Mouse (Mus musculus): Measurements from ENCODE around the gene Miox. TPM values are rescaled to one million over a fixed set of nuclear protein-coding genes. Genes with fewer than 3 reads are reported as not detected.

Miox gene
- total RNA-seq, 4 experiments from 2014 or later = not detected

DNA sequence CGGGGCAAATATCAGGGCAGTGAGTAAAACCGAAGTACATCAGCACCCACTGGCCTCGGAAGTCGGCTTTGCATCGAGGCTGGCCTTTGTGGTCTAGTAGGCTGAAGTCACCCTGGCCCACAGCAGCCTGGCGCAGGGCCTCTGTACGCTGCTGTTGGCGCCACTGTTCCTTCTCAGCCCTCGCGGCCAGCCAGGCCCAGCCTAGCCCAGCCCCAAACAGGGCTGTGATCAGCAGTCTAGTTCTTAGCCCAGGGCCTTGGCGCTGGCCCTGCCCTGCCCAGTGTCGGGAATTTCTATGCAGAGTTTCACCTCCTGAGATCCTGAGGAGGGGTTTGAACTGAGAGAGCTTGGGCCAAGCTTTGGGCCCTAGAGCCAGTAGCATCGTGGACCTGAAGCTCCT, 37.9 kb downstream of the Miox start:
- DNase-seq (ENCODE audit: low spot score) = no peak

DNA sequence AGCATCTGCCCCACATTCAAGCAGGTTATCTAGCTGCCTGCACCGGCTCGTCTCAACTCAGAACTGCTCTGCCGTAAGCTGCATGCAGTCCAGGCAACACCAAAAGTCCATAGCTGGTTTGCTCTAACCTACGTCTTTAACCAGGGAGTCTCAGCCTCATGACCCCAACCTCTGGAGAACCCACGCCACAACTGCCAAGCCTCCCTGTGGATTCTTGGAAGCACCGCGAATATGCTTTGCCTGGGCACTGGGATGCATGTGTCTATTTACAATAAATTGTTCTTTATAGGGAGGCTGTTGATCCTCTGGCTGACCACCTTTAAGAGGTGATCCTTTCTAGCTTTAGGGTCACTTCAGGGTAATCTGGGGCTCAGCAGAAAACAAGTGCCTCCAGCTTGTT, 38.3 kb downstream of the Miox start:
- no peak for DNase-seq (ENCODE audit: low spot score)

DNA sequence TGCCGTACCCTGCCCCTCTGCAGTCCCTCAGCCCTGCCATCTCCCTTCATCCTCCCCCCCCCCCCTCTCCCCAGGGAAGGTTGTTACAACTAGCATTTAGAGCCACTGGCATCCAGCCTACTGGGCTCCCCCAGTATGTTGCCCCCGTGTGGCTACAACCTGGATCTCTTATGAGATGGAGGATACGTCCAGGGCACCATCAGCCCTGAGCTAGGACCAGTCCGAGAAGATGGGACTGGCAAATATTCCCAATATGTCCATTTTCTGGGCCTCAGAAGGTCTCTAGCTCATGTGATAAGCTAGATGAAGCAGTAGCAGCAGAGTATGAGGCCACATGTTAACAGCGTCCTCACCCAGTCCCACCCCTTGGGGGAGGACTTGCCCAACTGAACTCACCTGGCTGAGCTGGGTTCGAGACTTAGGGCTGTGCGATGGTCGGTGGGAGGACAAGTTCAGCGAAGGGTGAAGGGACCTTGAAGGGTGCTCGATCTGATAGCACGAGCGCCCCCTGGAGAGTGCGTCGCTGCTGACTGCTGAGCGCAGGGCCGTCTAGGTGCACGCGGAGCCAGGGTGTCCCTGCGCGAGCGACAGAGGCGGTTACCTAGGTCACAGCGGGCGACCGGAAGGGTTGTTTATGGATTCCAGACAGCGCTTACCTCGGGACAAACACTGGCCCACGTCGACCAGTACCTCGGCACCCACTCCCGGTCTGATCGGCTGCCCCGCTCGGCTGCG, 39.0 kb downstream of the Miox start:
- peak; percentile 83 for DNase-seq (ENCODE audit: low spot score)

DNA sequence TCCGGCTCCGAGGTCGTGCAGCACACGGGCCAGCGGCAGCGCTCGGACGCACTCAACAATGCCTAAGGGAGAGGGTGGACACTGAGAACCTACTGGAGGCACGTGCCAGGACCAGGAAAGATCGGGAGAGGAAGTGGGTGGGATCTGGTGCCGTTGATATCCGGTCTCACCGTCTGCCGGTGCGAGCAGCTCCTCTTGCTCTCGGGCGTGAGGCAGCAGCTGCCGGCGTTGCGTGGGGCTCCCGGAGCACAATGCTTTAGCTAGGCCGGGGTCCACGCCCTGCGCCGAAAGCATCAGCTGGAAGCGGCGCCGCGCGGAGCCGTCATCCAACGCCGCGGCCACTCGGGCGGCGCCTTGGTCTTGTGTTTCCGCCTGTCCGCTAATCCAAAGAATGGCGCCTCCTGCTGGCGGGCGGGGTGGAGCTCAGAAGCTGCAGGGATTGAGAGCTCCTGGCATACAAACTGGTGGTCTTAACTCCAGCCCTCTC, 39.6 kb downstream of the Miox start, which contains the start of gene Sco2:
Gene Sco2, minus strand, starts transcription at position 85 of the 487 bp plus-strand sequence.
- DNase-seq (ENCODE audit: low spot score) = peak; percentile 89

DNA sequence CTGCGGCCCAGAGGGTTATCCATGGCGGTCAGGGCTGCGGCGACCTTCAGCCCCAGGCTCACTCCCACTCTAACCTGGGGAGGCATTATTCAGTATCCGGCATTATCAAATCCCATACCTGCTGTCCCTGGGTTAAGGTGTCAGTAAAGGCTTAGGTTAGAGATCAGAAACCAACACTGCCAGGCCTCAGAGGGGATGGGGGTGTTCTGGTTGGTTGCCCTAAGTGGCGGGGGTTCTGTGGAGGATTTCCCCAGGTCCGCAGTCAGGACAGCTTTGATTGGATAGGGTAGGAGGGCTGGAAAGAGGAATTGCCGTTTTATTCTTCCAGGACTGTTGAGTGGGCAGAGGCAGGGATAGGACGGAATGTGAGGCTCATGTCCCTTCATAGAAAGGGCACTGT, 40.1 kb downstream of the Miox start:
- DNase-seq (ENCODE audit: low spot score) = no peak

DNA sequence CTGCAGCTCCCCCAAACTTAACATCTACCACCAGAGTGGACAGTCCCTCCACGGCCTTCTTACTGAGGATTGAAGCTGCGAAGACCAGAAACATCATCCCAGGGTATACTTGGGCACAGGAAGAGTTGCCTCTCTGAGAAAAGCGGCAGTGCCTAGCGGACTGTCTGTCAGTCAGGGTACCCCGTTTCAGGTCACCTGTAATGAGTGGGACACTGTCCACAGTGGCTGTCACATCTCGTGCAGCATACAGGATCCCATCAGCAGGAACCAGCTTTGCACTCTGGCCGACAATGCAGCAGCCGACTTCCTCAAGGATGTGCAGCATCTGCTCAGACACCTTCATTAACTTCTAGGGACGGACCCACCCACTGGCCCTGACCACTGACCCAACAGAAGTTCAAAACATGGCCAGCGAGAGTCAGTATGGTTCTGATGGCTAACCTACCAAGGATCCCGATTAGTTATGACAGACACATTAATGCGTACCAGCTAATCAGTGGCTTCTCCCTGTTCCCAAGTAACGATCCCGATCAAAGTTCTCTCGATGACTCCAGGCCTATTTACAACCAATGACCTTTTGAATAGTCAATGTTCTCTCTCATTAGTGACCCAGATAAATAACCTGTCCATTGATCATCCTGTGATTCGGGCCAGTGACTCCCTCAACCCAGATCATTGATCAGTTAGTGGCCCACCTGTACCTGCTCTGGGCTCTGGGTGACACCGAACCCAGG, 40.8 kb downstream of the Miox start:
- no peak for DNase-seq (ENCODE audit: low spot score)

DNA sequence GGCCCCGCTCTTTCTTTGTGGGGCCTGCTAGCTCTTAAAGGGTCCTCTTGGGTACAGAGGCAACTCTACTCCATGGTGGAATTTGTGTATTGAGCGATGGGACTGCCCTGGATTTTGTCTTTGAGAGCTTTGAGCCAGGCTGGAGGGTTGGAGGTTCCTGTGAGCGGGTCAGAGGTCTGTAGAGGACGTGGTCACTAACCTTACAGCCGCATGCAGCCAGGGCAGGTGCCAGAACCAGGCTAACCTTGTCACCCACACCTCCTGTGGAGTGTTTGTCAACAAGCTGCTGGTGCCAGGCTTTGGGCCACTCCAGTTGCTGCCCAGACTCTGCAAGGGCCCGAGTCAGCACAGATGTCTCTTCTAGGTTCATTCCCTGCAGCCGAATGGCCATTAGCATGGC, 41.8 kb downstream of the Miox start:
- DNase-seq (ENCODE audit: low spot score) = no peak

DNA sequence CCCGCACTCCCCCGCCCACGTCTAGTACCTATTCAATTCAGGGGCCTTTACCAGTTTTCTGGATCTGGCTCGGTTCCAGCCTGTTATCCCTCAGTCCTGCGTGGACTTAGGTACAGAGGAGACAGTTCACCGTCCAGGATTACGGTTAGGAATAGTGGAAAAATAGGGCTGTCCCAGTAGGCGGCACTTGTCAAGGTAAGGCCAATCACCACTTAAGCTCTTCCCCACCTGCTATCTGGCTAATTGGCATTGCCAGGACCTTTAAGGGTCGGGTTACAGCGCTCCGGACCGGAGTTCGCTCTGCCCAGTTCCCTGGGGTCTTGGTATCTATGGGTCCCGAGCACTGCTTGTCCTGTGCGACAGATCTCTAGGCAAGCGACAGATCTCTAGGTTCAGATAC, 42.8 kb downstream of the Miox start, which contains the start of gene Tymp:
Gene Tymp, minus strand, starts transcription at position 83 of the 400 bp plus-strand sequence.
- DNase-seq (ENCODE audit: low spot score) = no peak

DNA sequence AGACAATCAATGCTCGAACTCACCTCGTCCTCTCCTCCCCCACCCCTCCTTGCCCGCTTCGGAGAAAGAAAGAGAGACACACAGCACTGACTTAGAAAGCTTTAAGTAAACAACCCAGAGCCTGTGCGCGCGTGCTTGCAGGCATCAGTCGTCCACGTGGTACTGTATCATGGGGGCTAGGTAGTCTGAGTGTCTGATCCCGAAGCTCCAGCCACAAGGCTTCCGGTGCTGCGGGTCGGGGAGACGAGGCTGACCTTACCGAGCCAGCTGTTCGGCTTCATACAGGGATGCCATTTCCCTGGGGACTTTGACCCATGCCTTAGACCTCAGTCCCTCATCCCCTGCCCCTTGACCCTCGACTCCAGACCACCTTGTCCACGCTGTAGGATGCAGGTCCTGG, 43.2 kb downstream of the Miox start:
- no peak for DNase-seq (ENCODE audit: low spot score)

DNA sequence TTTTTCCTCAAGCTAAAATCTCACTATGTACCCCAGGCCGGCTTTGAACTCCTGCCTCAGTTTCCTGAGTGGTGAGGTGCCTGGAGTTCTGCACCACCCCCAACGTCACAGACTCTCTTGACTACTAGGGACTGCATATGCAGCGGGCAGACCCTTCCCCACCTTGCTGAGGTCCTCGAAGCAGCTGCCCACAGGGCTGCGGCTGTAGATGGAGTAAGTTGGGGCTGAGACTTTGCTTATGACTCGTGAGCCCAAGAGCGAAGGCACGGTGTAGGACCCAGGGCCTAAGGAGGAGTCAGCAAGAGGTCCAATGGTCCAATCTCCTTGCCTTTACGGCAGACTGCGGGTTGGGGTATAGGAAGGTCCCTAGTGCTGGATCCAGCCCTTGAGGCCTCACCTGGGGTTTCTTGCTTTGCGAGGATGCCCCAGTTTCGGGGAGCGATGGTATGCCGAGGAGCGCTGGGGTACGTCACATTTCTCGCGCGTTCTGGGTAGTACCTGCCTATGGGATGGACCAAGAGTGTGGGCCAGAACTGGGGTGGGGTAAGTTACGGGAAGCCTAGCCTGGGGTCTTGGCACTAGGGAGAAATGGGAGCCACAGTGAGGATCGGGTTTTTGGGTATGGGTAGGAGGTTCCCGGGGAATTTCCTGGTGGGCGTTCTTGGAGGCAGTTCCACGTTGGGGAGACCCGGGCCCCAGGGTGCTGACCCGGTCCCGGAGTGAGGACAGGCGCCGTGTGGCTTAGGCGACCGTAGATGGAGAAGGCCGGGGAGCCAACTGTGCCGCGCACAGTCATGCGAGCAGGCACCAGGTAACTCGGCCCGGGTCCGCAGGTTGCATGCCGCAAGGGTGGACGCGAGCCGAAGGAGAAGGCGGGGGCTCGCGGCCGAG, 44.0 kb downstream of the Miox start:
- DNase-seq (ENCODE audit: low spot score) = no peak

DNA sequence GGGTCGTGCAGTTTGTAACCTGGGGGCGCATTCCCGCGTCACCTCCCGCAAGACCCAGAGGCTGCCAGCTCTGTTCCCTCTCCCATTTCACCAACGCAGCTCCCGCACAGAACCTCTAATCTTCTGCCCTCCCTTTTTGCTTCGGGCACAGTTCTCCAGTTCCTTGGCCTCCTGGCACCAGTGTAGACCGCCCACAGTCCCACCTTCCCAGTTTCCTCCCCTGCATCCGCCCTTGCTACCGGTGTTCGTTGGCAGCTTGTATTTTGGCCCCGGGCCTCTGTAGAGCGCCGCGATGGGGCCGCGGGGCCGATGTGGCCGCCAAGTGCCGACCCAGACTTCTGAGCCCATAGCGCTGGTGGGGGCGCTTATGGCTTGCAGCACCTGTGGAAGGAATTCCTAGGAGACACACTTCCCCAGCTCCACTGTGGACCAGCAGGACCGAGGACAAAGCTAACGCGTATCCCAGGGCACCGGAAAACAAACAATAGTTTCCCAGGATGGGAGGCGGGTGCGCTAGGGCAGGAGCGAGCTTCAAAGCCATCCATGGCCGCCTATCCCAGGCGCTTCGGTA, 44.7 kb downstream of the Miox start, which contains the start of gene Odf3b:
Gene Odf3b, minus strand, starts transcription at position 452 of the 571 bp plus-strand sequence.
- peak; percentile 71 for DNase-seq (ENCODE audit: low spot score)

DNA sequence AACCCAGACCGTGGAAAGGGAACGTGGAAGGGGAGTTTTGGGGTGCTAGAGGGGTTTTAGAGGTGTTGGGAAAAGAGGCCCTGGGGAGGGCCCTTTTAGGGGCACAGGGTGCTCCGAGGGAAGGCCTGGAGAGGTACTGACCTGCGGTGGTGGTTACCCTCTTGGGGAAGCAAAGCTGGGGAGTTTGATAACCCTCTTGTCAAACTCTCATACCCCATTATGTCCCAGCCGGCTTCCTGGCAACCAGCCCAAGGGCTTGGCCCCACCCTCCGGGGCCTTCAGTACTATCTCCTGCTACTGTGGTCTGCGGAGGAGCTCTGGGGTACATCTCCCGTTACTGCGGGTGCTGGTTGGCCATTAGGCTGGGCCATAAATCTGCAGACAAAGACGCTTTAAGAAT, 45.2 kb downstream of the Miox start:
- no peak for DNase-seq (ENCODE audit: low spot score)

DNA sequence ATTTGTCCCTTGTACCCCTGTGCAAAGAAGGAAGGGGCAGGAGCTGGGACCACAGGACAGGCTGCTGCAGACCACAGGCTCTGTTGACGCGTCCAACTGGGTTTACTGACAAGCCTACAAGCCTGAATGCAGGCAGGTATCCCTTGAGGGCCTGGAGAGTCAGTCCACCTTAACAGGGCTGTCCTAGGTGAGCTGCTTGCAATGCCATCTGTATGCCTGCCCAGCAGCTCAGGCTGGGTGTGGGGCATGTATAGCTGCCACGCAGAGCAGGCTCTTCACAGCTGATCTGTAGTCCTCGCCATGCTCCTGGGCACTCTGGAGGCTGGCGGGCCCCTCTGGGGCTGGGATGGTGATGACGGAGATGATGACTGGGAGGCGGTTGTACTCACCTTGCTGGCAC, 50.4 kb downstream of the Miox start, which contains the start of gene Klhdc7b:
Gene Klhdc7b, plus strand, starts transcription at position 301 of the 400 bp plus-strand sequence.
- DNase-seq (ENCODE audit: low spot score) = no peak

Small RNA genes within 50 kb of the gene (microRNA-seq; reads per million reads assigned to microRNA genes)
- 1.7 reads per million for gene Mir6959

Other genes with a start within 250 kb of the Miox start
- gene Selenoo, start 245.3 kb upstream of the Miox start, total RNA-seq (2022) = 10 to 100 TPM; 15.0 to 16.6 (median 15.8) TPM
- gene Tubgcp6, start 211.3 kb upstream of the Miox start, total RNA-seq (2022) = 10 to 100 TPM in 1 of 4 experiments, 1 to 10 TPM in 3; 8.2 to 11.6 (median 9.0) TPM
- 1 to 10 TPM; 5.8 to 9.5 (median 6.9) TPM for gene Hdac10, start 205.7 kb upstream of the Miox start, total RNA-seq (2022)
- gene Mapk12, start 193.7 kb upstream of the Miox start, total RNA-seq (2022) = 10 to 100 TPM; 21.1 to 31.4 (median 28.0) TPM
- gene Mapk11, start 184.8 kb upstream of the Miox start, total RNA-seq (2022) = 1 to 10 TPM; 1.1 to 2.8 (median 2.7) TPM
- gene Plxnb2, start 153.6 kb upstream of the Miox start, total RNA-seq (2022) = 100 to 1,000 TPM in 2 of 4 experiments, 10 to 100 TPM in 2; 92.5 to 104 (median 99.6) TPM
- 10 to 100 TPM in 2 of 4 experiments, 1 to 10 TPM in 2; 8.8 to 12.9 (median 11.0) TPM for gene Dennd6b, start 137.9 kb upstream of the Miox start, total RNA-seq (2022)
- gene Ppp6r2, start 122.8 kb upstream of the Miox start, total RNA-seq (2022) = 10 to 100 TPM; 82.1 to 87.5 (median 84.7) TPM
- gene Sbf1, start 19.1 kb upstream of the Miox start, total RNA-seq (2022) = 10 to 100 TPM; 56.5 to 74.5 (median 69.5) TPM
- not detected for gene Adm2, start 11.7 kb upstream of the Miox start, total RNA-seq (2022)
- 10 to 100 TPM; 23.6 to 29.1 (median 26.7) TPM for gene Lmf2, start 21.3 kb downstream of the Miox start, total RNA-seq (2022)
- 10 to 100 TPM; 52.8 to 67.4 (median 57.4) TPM for gene Ncaph2, start 21.3 kb downstream of the Miox start, total RNA-seq (2022)
- gene Sco2, start 39.4 kb downstream of the Miox start, total RNA-seq (2022) = 10 to 100 TPM; 21.9 to 32.0 (median 24.4) TPM
- under 1 TPM; 0.22 to 0.72 (median 0.31) TPM for gene Tymp, start 42.6 kb downstream of the Miox start, total RNA-seq (2022)
- gene Odf3b, start 44.9 kb downstream of the Miox start, total RNA-seq (2022) = 1 to 10 TPM in 3 of 4 experiments, under 1 TPM in 1; 0.41 to 2.3 (median 2.2) TPM
- not detected for gene Klhdc7b, start 50.5 kb downstream of the Miox start, total RNA-seq (2022)
- gene Syce3, start 76.1 kb downstream of the Miox start, total RNA-seq (2022) = not detected
- gene Cpt1b, start 91.5 kb downstream of the Miox start, total RNA-seq (2022) = 100 to 1,000 TPM; 631 to 738 (median 682) TPM
- 1 to 10 TPM; 1.4 to 4.1 (median 2.0) TPM for gene C730034F03Rik, start 95.2 kb downstream of the Miox start, total RNA-seq (2022)
- gene Gm44502, start 95.3 kb downstream of the Miox start, total RNA-seq (2022) = 10 to 100 TPM in 2 of 4 experiments, 1 to 10 TPM in 2; 6.9 to 14.3 (median 10.7) TPM
- gene Chkb, start 95.5 kb downstream of the Miox start, total RNA-seq (2022) = 10 to 100 TPM; 46.7 to 59.6 (median 54.0) TPM
- gene Mapk8ip2, start 119.5 kb downstream of the Miox start, total RNA-seq (2022) = under 1 TPM in 3 of 4 experiments, not detected in 1; 0.09 to 0.25 (median 0.09) TPM
- 10 to 100 TPM; 10.9 to 12.7 (median 11.8) TPM for gene Arsa, start 143.0 kb downstream of the Miox start, total RNA-seq (2022)
- 10 to 100 TPM; 36.3 to 53.5 (median 43.5) TPM for gene Shank3, start 165.2 kb downstream of the Miox start, total RNA-seq (2022)
- under 1 TPM in 3 of 4 experiments, not detected in 1; 0.19 to 0.41 (median 0.28) TPM for gene Acr, start 233.9 kb downstream of the Miox start, total RNA-seq (2022)

Measured in heart, adult 8-10 months (tissue).